Mouse (Mus musculus) liver, embryonic 14.5 days (tissue): ENCODE measurements around the gene Sppl3.

Source experiments
- CTCF ChIP-seq: IDR thresholded peaks from 2 replicates; pipeline ENCODE4 v1.5.1; 2016; ENCODE audit warnings: antibody characterized with exemption, low read depth, control low read depth
- EP300 ChIP-seq: IDR thresholded peaks from 2 replicates; pipeline ENCODE4 v1.6.1; 2016; ENCODE audit warnings: antibody characterized with exemption, low read depth

DNA sequence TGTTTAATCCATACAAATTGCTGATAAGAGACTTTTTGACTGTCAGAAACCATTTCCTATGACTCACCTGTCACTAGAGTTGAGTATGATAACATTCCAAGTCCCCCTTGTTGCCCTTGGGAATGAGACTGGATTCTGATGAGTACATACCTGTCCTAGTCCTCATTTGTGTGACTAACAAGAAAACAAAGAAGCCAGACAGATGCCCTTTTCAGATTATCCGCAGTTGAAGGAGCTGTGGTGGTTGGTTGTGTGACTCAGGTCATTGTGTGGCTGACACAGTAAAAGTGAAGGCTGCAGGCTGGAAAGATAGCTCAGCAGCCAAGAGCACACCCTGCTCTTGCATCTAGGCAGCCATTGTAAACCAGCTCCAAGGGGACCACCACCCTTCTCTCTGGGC, 51.6 kb downstream of the Sppl3 start:
- TF ChIP-seq CTCF (no peak), EP300 (no peak)
